ENCODE assay signal across 16 mouse cellular contexts in the genomic region with DNA sequence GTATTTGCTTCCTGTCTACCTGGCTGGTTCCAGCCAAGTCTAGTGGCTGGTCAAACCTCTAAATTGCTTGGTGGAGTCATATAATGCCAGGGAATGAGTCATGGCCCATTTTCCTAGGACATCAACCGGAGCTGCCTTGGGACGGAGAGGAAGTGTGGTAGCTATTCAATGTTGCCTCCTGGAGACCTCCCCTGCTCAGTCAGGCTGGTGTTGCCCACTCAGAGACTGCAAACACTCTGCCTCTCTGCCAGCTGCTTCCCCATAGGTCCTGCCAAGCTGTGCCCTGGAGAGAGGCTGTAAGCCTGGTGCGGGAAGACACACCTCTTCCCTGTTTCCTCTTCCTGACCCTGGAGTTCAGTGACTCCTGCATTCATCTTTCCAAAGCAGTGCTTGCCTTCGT.
"Had no signal": no experiment of that assay in that cellular context is flagged by ENCODE, and none has a peak within 500 bp of the region (broad histone marks: within the 10 kb centered on the region; RNA-seq: fewer than 3 reads in every experiment).

No protein-coding gene starts in this region.

- H3K4me2 ChIP-seq: liver, embryonic 11.5 days; liver, embryonic 15.5 days; midbrain, embryonic 12.5 days had no signal

- H3K27ac ChIP-seq: left cerebral cortex, adult 2 months; limb, embryonic 10.5 days; liver, embryonic 15.5 days; macrophage; midbrain, embryonic 12.5 days had no signal

- H3K9me3 ChIP-seq: limb, embryonic 10.5 days; liver, embryonic 15.5 days; megakaryocyte, embryonic 14.5 days had no signal

- H3K36me3 ChIP-seq: limb, embryonic 10.5 days; liver, embryonic 15.5 days; midbrain, embryonic 12.5 days had no signal

- H3K27me3 ChIP-seq: liver, embryonic 15.5 days; megakaryocyte, embryonic 14.5 days; midbrain, embryonic 12.5 days had no signal

- H3K4me1 ChIP-seq: liver, embryonic 15.5 days had no signal

- H3K9ac ChIP-seq: liver, embryonic 15.5 days; midbrain, embryonic 12.5 days had no signal

- ATAC-seq: intestine, embryonic 16.5 days; midbrain, embryonic 16.5 days had no signal

- DNase-seq: kidney, adult 9 months; kidney, postnatal 36 days; lung, adult 2 months; lung, postnatal 14 days; right cerebral cortex, adult 18-20 months; right cerebral cortex, postnatal 25 days; thymus, postnatal 36 days had no signal

- H3K4me3 ChIP-seq: left cerebral cortex, adult 2 months; limb, embryonic 10.5 days; liver, embryonic 15.5 days; megakaryocyte, embryonic 14.5 days; midbrain, embryonic 12.5 days had no signal
